Mouse (Mus musculus): ENCODE measurements at regions not wholly inside any gene's neighbourhood (a gene's known extent, or its start where the extent isn't known, plus 50 kb on each side); places are given as distances from the start of the nearest gene placed in this dataset.

DNA sequence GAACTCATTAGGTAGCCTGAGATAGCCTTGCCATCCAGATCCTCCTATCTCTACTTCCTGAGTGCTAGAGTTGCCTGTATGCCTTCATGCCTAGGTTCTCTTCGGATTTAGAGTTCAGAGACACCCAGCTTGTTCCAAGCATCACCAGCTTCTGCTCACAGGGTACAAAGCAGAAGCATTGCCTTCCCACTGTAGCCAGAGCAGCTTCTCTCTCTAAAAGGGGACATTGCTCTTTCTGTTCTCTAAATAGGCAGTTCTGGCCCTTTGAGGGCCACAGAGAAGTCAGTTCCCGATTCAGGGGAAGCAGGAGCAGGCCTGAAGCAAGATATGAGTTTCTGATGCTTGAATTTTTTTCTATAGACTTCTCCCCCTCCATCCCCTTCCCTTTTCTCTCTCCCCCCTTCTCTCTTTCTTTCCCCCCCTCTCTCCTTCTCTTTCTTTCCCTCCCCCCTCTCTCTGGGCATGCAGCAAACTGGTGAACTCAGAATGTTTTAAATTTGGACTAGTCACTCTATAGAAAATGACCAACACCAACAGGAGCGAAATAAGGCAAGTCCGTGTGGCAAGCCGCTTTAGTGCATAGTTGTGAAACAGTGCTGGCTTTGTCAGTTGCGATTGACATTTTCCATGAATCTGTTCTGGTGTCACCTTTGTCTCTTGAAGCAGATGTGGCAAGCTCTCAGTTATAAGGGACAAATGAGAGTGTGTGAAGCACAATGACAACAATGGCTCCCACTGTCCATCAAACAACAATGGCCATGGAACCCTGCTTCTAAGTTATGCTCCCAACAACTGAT is 273.2 kb upstream of the Klf4 start:
- no peak for ATAC-seq (ENCODE audit: insufficient number of reproducible peaks, insufficient read depth, low FRiP score, low read depth)
- no peak overlapping the region for H3K4me2 ChIP-seq (ENCODE audit: low read length)
- WGBS, result 78% methylated on average over 6 of the region's 6 CpGs

GRCm38 (mm10) chr4:55802101-55802500 is 269.8 kb upstream of the Klf4 start:
- WGBS, result 91% methylated on average over 4 of the region's 4 CpGs
- no peak overlapping the region for H3K27ac ChIP-seq (replicated peaks in 1 of 2; ENCODE audit: control insufficient read depth in 1 of 2, insufficient read depth in 1 of 2, low read depth in 2 of 2, low read length in 2 of 2)

More for the DNA sequence above, 273.2 kb upstream of the Klf4 start:
- no peaks in the 10 kb centered on the region for H3K36me3 ChIP-seq (ENCODE audit: control insufficient read depth, insufficient read depth, low read length)
- no peak overlapping the region for H3K9ac ChIP-seq (ENCODE audit: low read length)
- H3K4me1 ChIP-seq (ENCODE audit: control insufficient read depth in 2 of 2, insufficient read depth in 2 of 2, low read length in 2 of 2), result no peaks in the 10 kb centered on the region
- no peaks in the 10 kb centered on the region for H3K9me3 ChIP-seq (ENCODE audit: control insufficient read depth, low read length)
- H3K27me3 ChIP-seq (ENCODE audit: control insufficient read depth, insufficient read depth, low read length), result no peaks in the 10 kb centered on the region; the same call in 1 of the 2 replicates
- no peak overlapping the region for H3K4me3 ChIP-seq (ENCODE audit: control insufficient read depth in 1 of 2, insufficient read depth in 1 of 2, low read depth in 1 of 2, low read length in 2 of 2)
- no peak overlapping the region for H3K27ac ChIP-seq (replicated peaks in 1 of 2; ENCODE audit: control insufficient read depth in 1 of 2, insufficient read depth in 1 of 2, low read depth in 2 of 2, low read length in 2 of 2)

GRCm38 (mm10) chr4:55798099-55798498 is 265.8 kb upstream of the Klf4 start:
- H3K4me1 ChIP-seq (ENCODE audit: control insufficient read depth in 2 of 2, insufficient read depth in 2 of 2, low read length in 2 of 2), result no peaks in the 10 kb centered on the region
- WGBS, result 65% methylated on average over 6 of the region's 6 CpGs
- H3K9ac ChIP-seq (ENCODE audit: low read length), result no peak overlapping the region
- H3K27me3 ChIP-seq (ENCODE audit: control insufficient read depth, insufficient read depth, low read length), result no peaks in the 10 kb centered on the region
- no peak overlapping the region for H3K4me2 ChIP-seq (ENCODE audit: low read length)
- no peaks in the 10 kb centered on the region for H3K9me3 ChIP-seq (ENCODE audit: control insufficient read depth, low read length)
- no peak overlapping the region for H3K27ac ChIP-seq (replicated peaks in 1 of 2; ENCODE audit: control insufficient read depth in 1 of 2, insufficient read depth in 1 of 2, low read depth in 2 of 2, low read length in 2 of 2)
- no peak overlapping the region for H3K4me3 ChIP-seq (ENCODE audit: control insufficient read depth in 1 of 2, insufficient read depth in 1 of 2, low read depth in 1 of 2, low read length in 2 of 2)
- no peak for ATAC-seq (ENCODE audit: insufficient number of reproducible peaks, insufficient read depth, low FRiP score, low read depth)
- H3K36me3 ChIP-seq (ENCODE audit: control insufficient read depth, insufficient read depth, low read length), result no peaks in the 10 kb centered on the region

More at GRCm38 (mm10) chr4:55802101-55802500, 269.8 kb upstream of the Klf4 start:
- no peak for ATAC-seq (ENCODE audit: insufficient number of reproducible peaks, insufficient read depth, low FRiP score, low read depth)
- Histone ChIP-seq H3K4me3 (ENCODE audit: control insufficient read depth in 1 of 2, insufficient read depth in 1 of 2, low read depth in 1 of 2, low read length in 2 of 2) (no peak overlapping the region), H3K4me1 (ENCODE audit: control insufficient read depth in 2 of 2, insufficient read depth in 2 of 2, low read length in 2 of 2) (no peaks in the 10 kb centered on the region), H3K36me3 (ENCODE audit: control insufficient read depth, insufficient read depth, low read length) (no peaks in the 10 kb centered on the region), H3K27me3 (ENCODE audit: control insufficient read depth, insufficient read depth, low read length) (no peaks in the 10 kb centered on the region), H3K4me2 (ENCODE audit: low read length) (no peak overlapping the region), H3K9me3 (ENCODE audit: control insufficient read depth, low read length) (no peaks in the 10 kb centered on the region), H3K9ac (ENCODE audit: low read length) (no peak overlapping the region)

DNA sequence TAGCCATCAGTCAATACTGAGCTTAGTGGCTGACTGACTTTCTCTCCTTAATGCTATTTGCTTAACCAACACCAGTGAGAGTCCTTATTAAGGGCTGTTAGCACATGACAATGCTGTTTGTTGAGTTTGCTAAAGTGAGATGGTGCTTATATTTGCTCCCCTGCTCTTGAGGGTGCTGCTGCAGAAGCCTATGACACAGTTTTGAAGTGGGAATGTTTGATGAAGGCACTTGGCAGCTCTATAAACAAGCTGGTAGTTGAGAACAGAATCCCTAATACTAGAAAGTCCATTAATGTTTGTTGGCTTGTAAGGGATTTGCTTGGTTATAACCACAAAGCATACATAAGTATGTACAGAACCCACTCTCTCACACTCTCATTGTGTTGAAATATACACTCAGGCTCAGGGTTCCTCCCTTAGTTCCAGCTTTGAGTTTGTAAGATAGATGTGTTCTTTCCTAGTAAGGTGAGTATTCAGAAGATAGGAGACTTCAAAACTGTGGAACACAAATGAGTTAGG is 249.1 kb upstream of the Klf4 start:
- Histone ChIP-seq H3K9me3 (ENCODE audit: control insufficient read depth, low read length) (no peaks in the 10 kb centered on the region), H3K27me3 (ENCODE audit: control insufficient read depth, insufficient read depth, low read length) (no peaks in the 10 kb centered on the region), H3K4me1 (ENCODE audit: control insufficient read depth in 2 of 2, insufficient read depth in 2 of 2, low read length in 2 of 2) (no peaks in the 10 kb centered on the region), H3K27ac (replicated peaks in 1 of 2; ENCODE audit: control insufficient read depth in 1 of 2, insufficient read depth in 1 of 2, low read depth in 2 of 2, low read length in 2 of 2) (no peak overlapping the region), H3K9ac (ENCODE audit: low read length) (no peak overlapping the region), H3K36me3 (ENCODE audit: control insufficient read depth, insufficient read depth, low read length) (no peaks in the 10 kb centered on the region), H3K4me3 (ENCODE audit: control insufficient read depth in 1 of 2, insufficient read depth in 1 of 2, low read depth in 1 of 2, low read length in 2 of 2) (no peak overlapping the region), H3K4me2 (ENCODE audit: low read length) (no peak overlapping the region)
- ATAC-seq (ENCODE audit: insufficient number of reproducible peaks, insufficient read depth, low FRiP score, low read depth), result no peak

DNA sequence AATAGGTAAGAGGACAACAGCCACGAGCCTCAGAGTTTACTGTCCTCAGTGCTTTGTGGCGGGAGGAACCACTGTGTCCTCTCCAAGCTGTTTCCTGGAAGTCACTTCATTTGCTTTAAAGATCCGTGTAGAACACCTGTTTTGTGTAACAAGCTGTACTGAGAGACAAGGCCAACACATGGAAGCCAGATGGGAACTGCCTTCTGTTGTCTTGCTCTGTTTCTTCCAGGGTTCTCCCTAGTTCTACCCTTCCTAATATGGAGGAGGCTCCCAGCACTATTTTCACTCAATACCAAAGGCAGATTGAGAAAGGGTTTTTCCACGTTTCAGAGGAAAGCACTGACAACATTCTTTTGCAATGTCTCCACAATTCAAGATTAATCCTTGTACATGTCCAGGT is 247.3 kb upstream of the Klf4 start:
- Histone ChIP-seq H3K27me3 (ENCODE audit: control insufficient read depth, insufficient read depth, low read length) (no peaks in the 10 kb centered on the region), H3K27ac (replicated peaks in 1 of 2; ENCODE audit: control insufficient read depth in 1 of 2, insufficient read depth in 1 of 2, low read depth in 2 of 2, low read length in 2 of 2) (no peak overlapping the region), H3K4me3 (ENCODE audit: control insufficient read depth in 1 of 2, insufficient read depth in 1 of 2, low read depth in 1 of 2, low read length in 2 of 2) (no peak overlapping the region), H3K4me2 (ENCODE audit: low read length) (no peak overlapping the region), H3K9ac (ENCODE audit: low read length) (no peak overlapping the region), H3K9me3 (ENCODE audit: control insufficient read depth, low read length) (no peaks in the 10 kb centered on the region), H3K36me3 (ENCODE audit: control insufficient read depth, insufficient read depth, low read length) (no peaks in the 10 kb centered on the region), H3K4me1 (ENCODE audit: control insufficient read depth in 2 of 2, insufficient read depth in 2 of 2, low read length in 2 of 2) (no peaks in the 10 kb centered on the region)
- WGBS, result 76% methylated on average over 4 of the region's 4 CpGs
- no peak for ATAC-seq (ENCODE audit: insufficient number of reproducible peaks, insufficient read depth, low FRiP score, low read depth)

DNA sequence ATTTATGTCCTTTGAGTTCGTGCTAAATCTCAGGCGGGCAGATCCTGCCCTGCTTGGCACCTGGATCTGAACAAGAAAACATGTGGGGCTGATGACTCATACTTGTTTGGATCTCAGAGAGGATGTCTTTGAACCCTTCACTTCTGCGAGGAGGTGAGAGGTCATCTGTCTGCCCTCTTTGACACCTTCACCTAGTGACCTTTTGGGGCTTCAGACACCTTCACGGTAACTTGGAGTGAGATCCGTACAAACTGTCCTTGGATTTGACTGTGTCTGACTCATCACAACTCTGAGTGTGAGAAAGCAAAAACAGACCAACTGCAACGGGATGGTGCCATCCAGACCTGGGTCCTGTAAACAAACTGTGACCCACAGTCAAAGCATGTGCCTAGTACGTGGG is 243.6 kb upstream of the Klf4 start:
- Histone ChIP-seq H3K4me1 (ENCODE audit: control insufficient read depth in 2 of 2, insufficient read depth in 2 of 2, low read length in 2 of 2) (no peaks in the 10 kb centered on the region), H3K9me3 (ENCODE audit: control insufficient read depth, low read length) (no peaks in the 10 kb centered on the region), H3K27me3 (ENCODE audit: control insufficient read depth, insufficient read depth, low read length) (no peaks in the 10 kb centered on the region), H3K4me2 (ENCODE audit: low read length) (no peak overlapping the region), H3K27ac (replicated peaks in 1 of 2; ENCODE audit: control insufficient read depth in 1 of 2, insufficient read depth in 1 of 2, low read depth in 2 of 2, low read length in 2 of 2) (no peak overlapping the region), H3K9ac (ENCODE audit: low read length) (no peak overlapping the region), H3K4me3 (ENCODE audit: control insufficient read depth in 1 of 2, insufficient read depth in 1 of 2, low read depth in 1 of 2, low read length in 2 of 2) (no peak overlapping the region), H3K36me3 (ENCODE audit: control insufficient read depth, insufficient read depth, low read length) (no peaks in the 10 kb centered on the region)
- WGBS, result 63% methylated on average over 7 of the region's 7 CpGs
- no peak for ATAC-seq (ENCODE audit: insufficient number of reproducible peaks, insufficient read depth, low FRiP score, low read depth)

DNA sequence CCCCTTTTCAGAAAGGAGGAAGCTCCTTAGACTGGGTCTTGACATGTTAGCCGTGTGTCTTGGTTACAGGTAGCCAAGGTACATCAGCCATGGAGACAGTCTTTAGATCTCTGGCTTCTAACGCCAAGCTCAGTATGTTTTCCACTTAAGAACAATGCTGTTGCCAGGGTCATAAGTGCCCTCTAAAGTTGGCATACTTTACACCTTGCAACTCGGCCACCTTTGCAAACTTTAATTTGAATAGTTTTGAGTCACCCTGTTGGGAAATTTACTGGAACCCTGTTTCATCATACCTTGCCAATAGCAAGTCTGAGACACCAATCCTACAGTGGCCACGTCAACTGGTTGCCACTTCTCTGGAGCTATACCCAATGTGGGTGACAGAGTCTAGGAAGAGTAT is 242.3 kb upstream of the Klf4 start:
- no peak overlapping the region for H3K9ac ChIP-seq (ENCODE audit: low read length)
- 86% methylated on average over 4 of the region's 4 CpGs for WGBS
- no peak for ATAC-seq (ENCODE audit: insufficient number of reproducible peaks, insufficient read depth, low FRiP score, low read depth)
- H3K9me3 ChIP-seq (ENCODE audit: control insufficient read depth, low read length), result no peaks in the 10 kb centered on the region
- H3K36me3 ChIP-seq (ENCODE audit: control insufficient read depth, insufficient read depth, low read length), result no peaks in the 10 kb centered on the region
- no peaks in the 10 kb centered on the region for H3K27me3 ChIP-seq (ENCODE audit: control insufficient read depth, insufficient read depth, low read length)
- no peak overlapping the region for H3K4me3 ChIP-seq (ENCODE audit: control insufficient read depth in 1 of 2, insufficient read depth in 1 of 2, low read depth in 1 of 2, low read length in 2 of 2)
- no peak overlapping the region for H3K27ac ChIP-seq (replicated peaks in 1 of 2; ENCODE audit: control insufficient read depth in 1 of 2, insufficient read depth in 1 of 2, low read depth in 2 of 2, low read length in 2 of 2)
- no peaks in the 10 kb centered on the region for H3K4me1 ChIP-seq (ENCODE audit: control insufficient read depth in 2 of 2, insufficient read depth in 2 of 2, low read length in 2 of 2)
- H3K4me2 ChIP-seq (ENCODE audit: low read length), result no peak overlapping the region

GRCm38 (mm10) chr4:55769656-55770055 is 237.4 kb upstream of the Klf4 start:
- H3K9me3 ChIP-seq (ENCODE audit: control insufficient read depth, low read length), result no peaks in the 10 kb centered on the region
- ATAC-seq (ENCODE audit: insufficient number of reproducible peaks, insufficient read depth, low FRiP score, low read depth), result no peak
- no peak overlapping the region for H3K9ac ChIP-seq (ENCODE audit: low read length)

More at GRCm38 (mm10) chr4:55769656-55770055, 237.4 kb upstream of the Klf4 start:
- Histone ChIP-seq H3K4me3 (ENCODE audit: control insufficient read depth in 1 of 2, insufficient read depth in 1 of 2, low read depth in 1 of 2, low read length in 2 of 2) (no peak overlapping the region), H3K27ac (replicated peaks in 1 of 2; ENCODE audit: control insufficient read depth in 1 of 2, insufficient read depth in 1 of 2, low read depth in 2 of 2, low read length in 2 of 2) (no peak overlapping the region), H3K36me3 (ENCODE audit: control insufficient read depth, insufficient read depth, low read length) (no peaks in the 10 kb centered on the region), H3K4me1 (ENCODE audit: control insufficient read depth in 2 of 2, insufficient read depth in 2 of 2, low read length in 2 of 2) (no peaks in the 10 kb centered on the region), H3K27me3 (ENCODE audit: control insufficient read depth, insufficient read depth, low read length) (no peaks in the 10 kb centered on the region), H3K4me2 (ENCODE audit: low read length) (no peak overlapping the region)
- 77% methylated on average over 3 of the region's 3 CpGs for WGBS
